Mouse (Mus musculus) kidney, postnatal 4 days (tissue): Measurements from ENCODE around the gene Gab2.

Experiments
- DNase-seq, 2 experiments: peaks; one replicate each; pipeline ENCODE4 v3.0.0; 2021; ENCODE audit warnings: mixed read lengths in 2 of 2

The Gab2 gene

GRCm38 (mm10) chr7:97081242-97081958 lies at the start of gene Gab2:
Gene Gab2 (plus strand): TSS chr7:97081586.
- peak; percentile 85 to 92 for DNase-seq

GRCm38 (mm10) chr7:97032412-97032811 lies 49.0 kb upstream of the Gab2 start:
- DNase-seq, result no peak

- DNase-seq, result peak in 1 of 2 experiments; percentile 11
Observed at GRCm38 (mm10) chr7:97039641-97040040, 41.7 kb upstream of the Gab2 start.

- no peak for DNase-seq
Observed at GRCm38 (mm10) chr7:97041868-97042449, 39.4 kb upstream of the Gab2 start.

- DNase-seq, result peak; percentile 16 to 36
Observed at GRCm38 (mm10) chr7:97042981-97043380, 38.4 kb upstream of the Gab2 start.

- no peak for DNase-seq
Observed at GRCm38 (mm10) chr7:97060966-97061365, 20.4 kb upstream of the Gab2 start.

- DNase-seq, result no peak
Observed at GRCm38 (mm10) chr7:97071512-97071911, 9.9 kb upstream of the Gab2 start.

- DNase-seq, result no peak
Observed at GRCm38 (mm10) chr7:97072061-97072460, 9.3 kb upstream of the Gab2 start.

GRCm38 (mm10) chr7:97074974-97075373 lies 6.4 kb upstream of the Gab2 start:
- no peak for DNase-seq

- DNase-seq, result no peak
Observed at GRCm38 (mm10) chr7:97076977-97077376, 4.4 kb upstream of the Gab2 start.

- peak; percentile 18 to 43 for DNase-seq
Observed at GRCm38 (mm10) chr7:97078685-97079084, 2.7 kb upstream of the Gab2 start.

- DNase-seq, result peak; percentile 41 to 62
Observed at GRCm38 (mm10) chr7:97079145-97079544, 2.2 kb upstream of the Gab2 start.

GRCm38 (mm10) chr7:97079651-97080365 lies 1.6 kb upstream of the Gab2 start:
- DNase-seq, result no peak

GRCm38 (mm10) chr7:97080621-97081241 lies 655 bp upstream of the Gab2 start:
- peak in 1 of 2 experiments; percentile 42 for DNase-seq

- peak in 1 of 2 experiments; percentile 62 for DNase-seq
Observed at GRCm38 (mm10) chr7:97081959-97082218, 503 bp downstream of the Gab2 start.

- peak; percentile 84 to 90 for DNase-seq
Observed at GRCm38 (mm10) chr7:97082219-97083101, 1.1 kb downstream of the Gab2 start.

GRCm38 (mm10) chr7:97083579-97083978 lies 2.2 kb downstream of the Gab2 start:
- DNase-seq, result no peak

- DNase-seq, result peak in 1 of 2 experiments; percentile 29
Observed at GRCm38 (mm10) chr7:97084181-97084580, 2.8 kb downstream of the Gab2 start.

- no peak for DNase-seq
Observed at GRCm38 (mm10) chr7:97085291-97085690, 3.9 kb downstream of the Gab2 start.

- no peak for DNase-seq
Observed at GRCm38 (mm10) chr7:97094241-97094640, 12.9 kb downstream of the Gab2 start.

GRCm38 (mm10) chr7:97108119-97108518 lies 26.7 kb downstream of the Gab2 start:
- DNase-seq, result no peak

GRCm38 (mm10) chr7:97128949-97129348 lies 47.6 kb downstream of the Gab2 start:
- peak in 1 of 2 experiments; percentile 17 for DNase-seq

GRCm38 (mm10) chr7:97136453-97136852 lies 55.1 kb downstream of the Gab2 start:
- DNase-seq, result no peak
